Mouse (Mus musculus) testis, postnatal 10 days (tissue): Measurements from ENCODE around the gene Fbxw8.

Experiments used
- DNase-seq: peaks from one replicate; pipeline ENCODE4 v3.0.0; 2021; ENCODE audit warnings: low spot score

The Fbxw8 gene

GRCm38 (mm10) chr5:118015669-118016068 is 139.6 kb downstream of the Fbxw8 start:
- no peak for DNase-seq

GRCm38 (mm10) chr5:118015028-118015427 is 140.2 kb downstream of the Fbxw8 start:
- peak; percentile 89 for DNase-seq
